In genomic region chr3:26201410-26201809, GRCm38 (mm10) we compare ENCODE assay signal across 16 mouse cellular contexts.
"Had no signal": no experiment of that assay in that cellular context is flagged by ENCODE, and none has a peak within 500 bp of the region (broad histone marks: within the 10 kb centered on the region; RNA-seq: fewer than 3 reads in every experiment).

No protein-coding gene starts in this region.

- H3K27me3 ChIP-seq: neural tube, embryonic 13.5 days; neural tube, embryonic 15.5 days; stomach, embryonic 15.5 days had no signal

- H3K4me3 ChIP-seq: neural tube, embryonic 13.5 days; neural tube, embryonic 15.5 days; stomach, embryonic 15.5 days had no signal

- H3K4me1 ChIP-seq: neural tube, embryonic 13.5 days; neural tube, embryonic 15.5 days; stomach, embryonic 15.5 days had no signal

- H3K9me3 ChIP-seq: neural tube, embryonic 13.5 days; neural tube, embryonic 15.5 days; stomach, embryonic 15.5 days had no signal

- H3K36me3 ChIP-seq: neural tube, embryonic 13.5 days; neural tube, embryonic 15.5 days; stomach, embryonic 15.5 days had no signal

- H3K27ac ChIP-seq: neural tube, embryonic 13.5 days; neural tube, embryonic 15.5 days; stomach, embryonic 15.5 days; stomach, postnatal 0 days had no signal

- H3K9ac ChIP-seq: neural tube, embryonic 13.5 days; neural tube, embryonic 15.5 days; stomach, embryonic 15.5 days had no signal

- DNase-seq: retina, postnatal 1 day; right cerebral cortex, adult 18-20 months; right cerebral cortex, postnatal 14 days; right cerebral cortex, postnatal 25 days; right cerebral cortex, postnatal 4 days; spleen, adult 18-20 months; thymus, adult 18-20 months; thymus, adult 2 months; thymus, postnatal 14 days; thymus, postnatal 25 days; thymus, postnatal 36 days; thymus, postnatal 4 days had no signal
